Mouse (Mus musculus): ENCODE measurements around the gene Arhgef2. TPM values are rescaled to one million over a fixed set of nuclear protein-coding genes. Genes with fewer than 3 reads are reported as not detected.
A peak's percentile ranks its signal among the peaks of the same experiment; 100 is the strongest.

Gene Arhgef2
- total RNA-seq, 2 experiments from 2014 or later = 18.5 to 29.3 TPM

DNA sequence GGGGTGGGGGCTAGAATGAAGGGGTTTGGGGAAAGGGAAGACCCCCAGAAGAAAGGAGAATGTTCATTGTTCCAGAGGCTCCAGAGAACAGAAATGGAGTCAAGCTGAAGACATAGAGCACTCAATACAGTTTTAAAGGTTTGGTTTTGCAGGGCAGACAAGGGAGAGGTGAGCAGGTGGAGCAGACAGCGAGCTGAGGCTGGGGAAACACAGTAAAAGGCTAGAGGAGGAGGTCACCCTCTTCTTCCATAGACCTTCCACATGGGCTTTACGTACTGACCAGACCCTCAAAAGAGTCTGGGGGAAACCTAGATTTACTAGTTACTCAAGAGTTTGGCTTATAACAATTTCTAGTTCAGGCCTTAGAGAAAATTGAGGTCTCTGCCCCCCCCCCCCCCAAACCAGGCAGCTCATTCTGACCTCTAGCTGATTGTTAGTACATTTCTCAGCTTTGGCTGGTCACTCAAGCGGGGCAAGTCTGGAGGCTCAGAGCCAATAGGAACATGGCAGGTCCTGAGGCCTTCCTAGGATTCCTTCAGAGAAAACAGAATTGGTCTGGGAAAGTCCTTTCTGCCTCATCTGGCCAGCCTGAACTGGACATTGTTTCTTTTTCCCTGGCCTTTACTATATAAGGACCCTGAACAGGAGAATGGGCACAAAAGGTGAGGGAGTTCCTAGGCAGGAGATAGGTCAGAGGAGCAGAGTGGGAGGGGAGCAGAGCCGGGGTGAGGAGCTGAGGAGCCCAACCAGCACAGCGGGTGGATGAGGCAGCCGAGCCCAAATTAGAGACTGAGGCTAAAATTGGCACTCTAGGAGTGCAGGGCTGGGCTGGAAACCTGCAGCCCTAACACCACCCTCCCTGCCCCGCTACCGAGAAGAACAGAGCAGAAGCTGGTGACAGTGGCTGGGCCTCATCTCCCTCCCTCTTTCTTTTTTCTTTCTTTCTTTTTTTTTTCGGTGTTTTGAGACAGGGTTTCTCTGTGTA, 13.6 kb downstream of the Arhgef2 start:
- no peak for DNase-seq
- intact Hi-C loops (cut with DNase I) = no loop called here

DNA sequence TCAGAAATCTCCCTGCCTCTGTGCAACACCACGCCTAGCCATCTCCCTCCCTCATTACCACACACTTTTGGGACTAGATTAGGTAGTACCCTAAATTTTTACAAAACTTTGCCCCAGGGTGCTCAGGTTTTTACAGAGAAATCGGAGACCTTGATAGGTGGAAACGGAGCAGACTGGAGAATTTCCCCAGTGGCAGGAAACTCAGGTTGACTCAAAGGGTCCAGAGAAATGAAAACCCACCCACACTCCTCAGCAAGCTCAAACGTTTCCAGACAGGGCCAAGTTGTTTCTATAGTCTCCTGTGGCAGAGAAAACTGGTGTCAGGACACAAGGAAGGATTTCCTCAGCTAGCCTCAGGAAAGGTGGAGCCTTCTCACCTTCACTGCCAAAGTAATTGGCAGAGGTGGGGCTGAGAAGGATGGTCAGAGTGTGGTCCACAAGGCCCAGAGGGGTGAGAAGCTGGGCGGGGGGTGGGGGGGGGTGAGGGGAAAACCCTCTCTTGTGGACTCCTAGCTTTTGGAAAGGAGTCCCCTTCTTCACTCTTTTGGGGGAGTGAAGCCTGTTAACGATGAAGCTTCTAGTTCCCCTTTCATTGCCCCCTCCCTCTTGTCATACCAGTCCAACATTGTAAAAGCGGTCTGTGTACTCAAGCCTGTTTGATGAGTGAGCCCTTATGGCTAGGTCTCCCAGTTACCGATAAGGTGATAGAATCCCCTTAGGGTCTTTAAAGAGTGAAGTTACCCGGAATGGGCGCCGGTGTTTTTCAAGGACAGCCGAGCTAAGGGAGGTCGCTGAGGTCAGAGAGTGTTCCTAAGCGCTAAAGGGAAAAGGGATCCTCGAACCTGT, 14.6 kb downstream of the Arhgef2 start:
- no peak for DNase-seq
- intact Hi-C loops (cut with DNase I) = no loop called here

DNA sequence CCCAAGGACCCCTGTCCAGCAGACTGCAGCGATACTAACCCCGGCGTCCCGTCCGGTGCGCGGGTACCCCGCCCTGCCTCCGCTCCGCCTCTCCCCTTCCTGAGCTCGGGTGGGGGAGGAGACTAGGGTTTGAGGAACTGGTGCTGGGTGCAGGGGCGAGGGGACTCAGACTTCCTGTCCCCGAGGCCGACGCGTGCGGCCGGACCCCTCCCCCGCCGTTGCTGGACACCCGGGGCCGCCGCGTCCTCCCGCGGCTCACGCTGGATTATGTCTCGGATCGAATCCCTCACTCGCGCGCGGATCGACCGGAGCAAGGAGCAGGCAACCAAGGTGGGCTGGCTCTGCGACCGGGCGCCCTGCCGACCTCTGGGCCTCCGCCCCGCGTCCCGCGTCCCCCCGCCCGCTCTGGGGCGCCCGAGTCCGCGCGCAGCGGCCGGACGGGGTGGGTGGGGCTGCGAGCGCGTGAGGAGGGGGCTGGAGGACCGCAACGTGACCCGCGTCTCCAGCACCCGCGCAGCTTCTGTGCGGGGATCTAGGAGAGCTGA, 15.3 kb downstream of the Arhgef2 start:
- intact Hi-C loops (cut with DNase I) = no loop called here

DNA sequence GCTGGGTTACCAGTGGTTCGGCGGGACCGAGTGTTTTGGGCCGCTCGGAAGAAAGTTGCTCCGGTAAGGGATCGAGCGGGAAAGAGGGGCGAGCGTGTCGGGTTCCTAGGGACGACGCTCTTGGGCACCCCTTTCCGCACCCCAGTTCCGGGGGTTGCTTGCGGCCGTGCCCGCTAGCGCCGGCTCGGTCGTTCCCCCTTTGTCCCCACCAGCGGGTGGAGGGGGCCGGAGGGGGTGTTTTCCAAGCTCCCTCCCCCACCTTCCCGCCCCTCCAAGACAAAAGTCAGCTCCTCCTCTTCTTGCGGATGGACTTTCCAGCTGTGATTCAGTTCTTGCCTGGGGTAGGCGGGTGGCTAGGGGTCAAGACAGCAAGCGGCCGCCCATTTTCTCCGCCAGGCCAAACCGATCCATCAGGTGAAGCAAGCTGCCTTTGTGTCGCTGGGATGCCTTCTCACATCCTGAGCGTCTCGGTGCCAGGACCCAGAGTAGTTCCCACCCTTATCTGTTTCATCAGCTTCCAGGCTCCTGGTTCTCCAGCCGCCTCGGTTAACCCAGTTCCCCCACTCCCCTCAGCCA, 15.9 kb downstream of the Arhgef2 start:
- intact Hi-C loops (cut with DNase I) = no loop called here
- peak in 1 of 2 experiments; percentile 61 for DNase-seq

More for the DNA sequence above, 15.3 kb downstream of the Arhgef2 start:
- DNase-seq = peak; percentile 67 to 71

DNA sequence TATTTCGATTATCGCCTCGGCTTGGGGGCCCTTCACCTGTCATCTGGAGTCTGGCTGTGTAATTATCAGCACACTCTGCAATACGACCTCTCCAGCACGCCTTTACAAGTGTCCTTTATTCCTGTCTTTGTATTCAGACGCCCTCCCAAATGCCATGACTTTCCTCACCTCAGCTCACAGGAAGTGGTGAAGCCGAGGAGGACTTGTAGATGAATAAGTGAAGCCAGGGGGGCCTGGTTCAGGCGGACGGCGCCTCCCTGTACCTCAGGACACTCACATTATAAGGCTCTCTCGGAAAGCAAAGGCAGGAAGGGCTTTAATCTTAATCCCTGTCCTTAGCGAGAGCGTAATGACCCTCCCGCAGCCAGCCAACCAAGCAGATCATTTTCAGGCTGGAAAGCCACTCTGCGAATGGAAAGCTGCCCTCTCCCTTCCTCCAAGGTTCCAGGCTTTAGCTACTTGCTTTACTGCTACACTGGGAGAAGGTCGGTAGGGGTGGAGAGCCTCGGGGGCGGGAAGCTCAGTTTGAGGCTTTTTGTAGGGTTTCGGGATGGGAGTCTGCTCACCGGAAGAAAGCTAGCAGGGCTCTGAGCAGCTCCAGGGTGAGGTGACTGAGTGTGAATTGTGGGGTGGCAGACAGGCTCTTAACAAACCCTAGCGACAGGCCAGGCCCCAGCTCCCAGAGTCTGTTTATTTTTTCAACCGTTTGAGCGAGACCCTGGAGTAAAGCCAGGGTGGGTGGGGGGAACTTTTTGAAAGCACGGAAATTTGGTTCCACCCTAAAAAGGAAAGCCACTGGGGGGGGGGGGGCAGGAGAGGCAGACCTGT, 16.6 kb downstream of the Arhgef2 start:
- no peak for DNase-seq
- intact Hi-C loops (cut with DNase I) = no loop called here

DNA sequence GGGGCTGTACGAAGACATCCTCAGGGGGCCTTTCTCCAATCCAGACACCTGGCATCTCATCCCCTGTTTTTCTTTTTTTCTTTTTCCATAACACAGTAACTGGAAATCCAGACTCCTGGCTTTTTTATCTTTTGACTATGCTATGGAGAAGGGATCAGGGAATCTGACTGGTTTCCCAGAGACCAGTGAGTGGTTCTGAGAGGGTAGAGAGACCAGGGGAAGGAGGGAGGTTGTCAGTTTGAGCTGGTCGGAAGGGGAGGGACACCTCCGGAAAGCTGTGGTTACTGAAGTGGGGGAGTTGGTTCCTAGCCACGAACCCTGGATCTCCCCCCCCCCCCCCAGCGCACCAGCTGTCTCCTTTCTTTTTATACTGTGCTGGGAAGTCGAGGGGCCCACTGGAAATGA, 17.2 kb downstream of the Arhgef2 start:
- intact Hi-C loops (cut with DNase I) = no loop called here
- no peak for DNase-seq

DNA sequence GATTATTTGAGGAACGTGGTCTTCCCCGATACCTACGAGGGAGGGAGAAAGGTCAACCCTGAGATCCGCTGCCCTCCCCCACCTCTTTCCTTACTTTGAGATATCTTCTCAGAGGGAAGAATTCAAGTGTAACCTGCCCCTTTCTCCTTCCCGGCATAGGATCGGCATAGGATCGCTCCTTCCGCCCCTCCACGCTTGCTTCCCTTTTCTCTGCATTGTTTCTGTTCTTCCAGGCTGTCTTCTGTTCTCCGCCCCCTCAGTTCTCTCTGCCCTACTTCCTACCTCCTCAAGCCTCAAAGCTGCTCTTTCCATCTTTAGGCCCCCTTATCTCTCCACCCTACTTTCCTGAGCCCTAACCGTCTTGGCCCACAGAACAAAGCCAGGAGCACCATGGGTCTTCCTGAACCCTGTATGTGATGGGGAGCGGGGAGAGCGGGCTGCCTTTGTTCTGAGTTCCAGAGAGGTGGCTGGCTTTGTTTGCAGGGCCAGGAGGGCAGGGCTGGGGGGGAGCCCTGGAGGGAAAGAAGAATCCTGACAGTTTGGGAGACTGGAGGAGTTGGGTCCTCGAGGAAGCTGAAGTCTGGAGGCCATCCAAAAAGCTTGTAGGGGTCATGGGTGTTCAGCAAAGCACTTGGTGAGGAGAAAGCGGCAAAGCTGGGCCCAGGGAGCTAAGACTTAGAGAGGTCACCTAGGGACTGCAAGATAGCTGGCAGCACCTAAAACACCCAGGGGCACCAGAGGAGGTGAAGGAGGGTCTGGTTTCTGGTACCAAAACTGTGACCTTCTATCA, 17.8 kb downstream of the Arhgef2 start:
- no peak for DNase-seq
- intact Hi-C loops (cut with DNase I) = no loop called here

DNA sequence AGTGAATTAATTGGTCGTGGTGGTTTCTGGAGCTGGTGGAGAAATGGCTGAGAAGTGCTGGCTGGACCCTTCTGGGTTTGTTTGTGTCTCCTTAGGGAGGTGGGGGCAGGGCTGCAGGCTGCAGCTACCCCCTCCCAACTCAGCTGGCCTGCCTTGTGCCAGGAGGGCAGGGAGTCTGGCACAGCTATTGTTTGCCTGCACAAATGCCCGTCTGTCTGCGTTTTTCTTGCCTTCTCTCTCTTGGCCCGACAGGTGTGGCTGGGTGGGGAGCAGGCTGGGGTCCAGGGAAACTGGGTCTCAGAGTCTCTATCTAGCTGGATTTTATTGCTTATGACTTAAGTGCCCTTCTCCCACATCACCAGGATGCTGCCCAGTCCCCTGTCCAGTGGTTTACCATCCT, 18.6 kb downstream of the Arhgef2 start:
- DNase-seq = no peak
- intact Hi-C loops (cut with DNase I) = no loop called here

DNA sequence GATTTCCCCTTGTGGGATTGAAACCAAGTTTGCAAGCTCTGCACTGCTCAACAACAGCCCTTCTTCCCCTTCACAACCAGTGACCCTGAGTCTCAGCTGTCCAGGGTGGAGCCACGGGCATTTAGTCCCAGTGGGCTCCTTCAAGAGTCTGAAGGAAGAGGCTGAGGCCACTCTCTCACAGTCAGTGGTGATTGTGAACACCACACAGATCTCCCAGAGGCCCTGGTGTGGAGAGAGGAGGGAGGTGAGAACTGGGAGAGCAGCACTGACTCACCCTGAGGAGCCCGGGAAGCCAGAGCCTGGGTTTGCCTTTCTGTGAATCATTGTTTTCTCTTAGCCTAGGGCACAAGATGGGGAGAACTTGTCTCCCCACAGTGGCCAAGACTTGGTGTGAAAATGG, 19.2 kb downstream of the Arhgef2 start:
- intact Hi-C loops (cut with DNase I) = no loop called here
- no peak for DNase-seq

DNA sequence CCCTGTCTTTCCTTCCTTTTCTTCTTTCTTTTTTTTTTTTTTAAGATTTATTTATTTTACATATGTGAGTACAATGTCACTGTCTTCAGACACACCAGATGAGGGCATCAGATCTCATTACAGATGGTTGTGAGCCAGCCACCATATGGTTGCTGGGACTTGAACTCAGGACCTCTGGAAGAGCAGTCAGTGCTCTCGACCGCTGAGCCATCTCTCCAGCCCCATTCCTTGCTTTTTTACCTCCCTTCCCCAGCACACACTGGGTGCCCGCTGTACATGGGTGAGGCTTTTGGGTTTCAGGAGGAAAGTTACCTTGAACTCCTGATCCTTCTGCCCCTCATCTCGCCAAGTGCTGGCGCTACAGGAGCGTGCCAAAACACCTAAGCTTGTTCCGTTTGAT, 19.8 kb downstream of the Arhgef2 start:
- intact Hi-C loops (cut with DNase I) = no loop called here
- no peak for DNase-seq

DNA sequence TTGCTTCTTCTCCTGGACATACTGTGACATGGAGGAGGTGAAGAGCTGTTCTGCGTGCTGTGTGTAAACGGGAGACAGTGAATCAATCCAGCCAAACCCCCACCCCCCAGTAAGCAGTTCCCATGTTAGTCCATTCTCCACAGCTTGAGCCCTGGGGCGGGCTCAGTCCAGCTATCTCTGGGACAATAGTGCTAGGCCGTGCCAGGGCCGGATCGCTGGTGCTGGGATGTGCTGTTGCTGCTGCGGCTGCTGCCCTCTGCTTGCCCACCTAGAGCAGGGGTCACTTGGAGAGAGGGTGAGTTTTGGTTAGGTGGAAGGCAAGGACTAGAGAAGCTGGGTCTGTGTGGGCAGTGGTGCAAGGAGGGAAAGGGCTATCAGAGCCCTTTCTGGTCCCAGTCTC, 20.6 kb downstream of the Arhgef2 start:
- intact Hi-C loops (cut with DNase I) = no loop called here
- no peak for DNase-seq

DNA sequence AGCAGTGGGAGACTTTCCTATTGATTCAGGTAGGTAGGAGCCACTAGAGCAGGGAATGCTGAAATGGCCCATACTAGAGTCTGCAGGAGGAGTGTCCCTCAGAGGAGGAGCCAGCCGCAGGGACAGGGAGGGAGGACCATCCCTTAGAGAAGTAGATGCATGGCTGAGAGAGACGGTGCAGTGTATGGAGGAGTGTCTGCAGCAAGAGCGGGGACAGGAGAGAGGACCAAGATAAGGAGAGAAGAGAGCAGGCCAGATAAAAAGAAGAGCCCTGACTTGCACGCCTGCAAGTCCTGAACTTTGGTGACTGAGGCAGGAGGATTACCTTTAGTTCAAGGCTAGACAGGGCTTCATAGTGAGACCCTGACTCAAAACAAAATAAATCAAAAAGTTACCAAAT, 21.3 kb downstream of the Arhgef2 start:
- intact Hi-C loops (cut with DNase I) = no loop called here
- no peak for DNase-seq

DNA sequence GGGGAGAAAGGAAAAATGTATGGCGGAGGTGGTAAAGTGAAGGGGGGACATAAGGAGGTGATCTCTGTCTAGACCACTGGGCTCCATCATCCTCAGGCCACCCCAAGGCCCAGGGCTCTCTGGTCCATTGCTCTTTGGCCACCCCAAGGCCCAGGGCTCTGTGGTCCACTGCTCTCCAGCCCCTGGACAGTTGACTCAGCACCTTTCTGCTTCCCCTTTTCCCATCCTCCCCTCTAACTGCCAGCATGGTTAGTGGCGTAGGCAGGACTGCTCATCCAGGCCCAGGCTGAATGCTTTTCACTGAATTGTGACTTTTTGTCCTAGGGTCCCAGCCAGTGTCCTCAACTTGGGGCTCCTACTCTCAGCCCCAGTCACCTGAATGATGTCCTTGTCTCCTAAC, 21.8 kb downstream of the Arhgef2 start:
- no peak for DNase-seq
- intact Hi-C loops (cut with DNase I) = no loop called here

DNA sequence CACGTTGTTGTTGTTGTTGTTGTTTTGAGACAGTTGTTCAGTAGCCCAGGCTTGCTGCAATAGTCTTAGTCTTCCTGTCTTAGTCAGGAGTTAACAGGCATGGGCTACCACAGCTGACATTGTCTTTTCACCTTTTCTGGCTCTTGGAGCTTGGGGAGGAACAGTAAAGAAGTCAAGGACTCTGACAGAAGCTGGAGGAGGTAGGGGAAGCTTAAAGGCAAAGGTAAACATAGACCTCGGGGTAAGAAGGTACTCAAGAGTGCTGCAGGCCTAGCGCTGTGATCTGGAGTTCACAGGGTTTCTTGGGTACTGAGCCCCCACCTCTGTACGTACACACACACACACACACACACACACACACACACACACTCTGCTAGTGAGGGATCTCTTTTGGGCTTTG, 23.0 kb downstream of the Arhgef2 start:
- intact Hi-C loops (cut with DNase I) = no loop called here
- no peak for DNase-seq

DNA sequence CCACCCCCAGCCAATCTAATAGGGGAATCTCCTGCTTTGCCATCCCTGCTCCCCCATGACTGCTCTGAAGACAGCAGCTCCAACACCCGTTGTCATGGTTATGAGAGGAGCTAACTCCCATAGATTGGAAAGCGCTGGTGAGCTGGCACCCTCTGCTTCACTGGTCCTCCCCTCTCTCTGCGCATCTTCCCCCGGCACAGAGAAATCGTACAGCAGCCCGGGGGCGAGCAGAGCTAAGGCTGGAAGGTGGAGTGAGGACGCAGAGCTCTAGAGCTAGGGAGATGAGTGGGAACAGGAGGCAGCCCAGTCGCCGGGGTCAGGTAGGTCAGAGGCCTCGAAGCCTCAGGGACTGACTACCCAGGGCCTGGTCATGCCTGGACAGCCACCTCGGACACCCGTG, 23.5 kb downstream of the Arhgef2 start:
- intact Hi-C loops (cut with DNase I) = no loop called here
- no peak for DNase-seq

DNA sequence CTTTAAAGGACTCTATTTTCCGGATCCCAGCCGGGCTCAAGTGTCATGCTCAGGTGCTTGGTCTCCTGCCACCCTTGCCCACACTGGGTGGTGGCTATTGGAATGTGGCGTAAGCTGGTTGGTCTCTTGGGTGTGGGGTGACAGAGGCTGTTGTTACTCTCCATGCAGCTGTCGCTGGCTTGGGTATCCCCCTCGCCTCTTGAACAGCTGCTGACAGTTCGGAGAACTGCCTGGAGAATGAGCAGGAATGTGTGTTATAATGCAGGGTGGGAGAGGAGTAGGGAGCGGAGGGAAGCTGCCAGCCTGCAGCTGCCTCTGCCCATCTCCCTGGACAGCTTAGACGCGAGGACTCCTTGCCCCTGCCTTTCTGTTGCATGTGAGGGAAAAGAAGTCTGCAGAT, 24.3 kb downstream of the Arhgef2 start:
- intact Hi-C loops (cut with DNase I) = no loop called here
- no peak for DNase-seq

DNA sequence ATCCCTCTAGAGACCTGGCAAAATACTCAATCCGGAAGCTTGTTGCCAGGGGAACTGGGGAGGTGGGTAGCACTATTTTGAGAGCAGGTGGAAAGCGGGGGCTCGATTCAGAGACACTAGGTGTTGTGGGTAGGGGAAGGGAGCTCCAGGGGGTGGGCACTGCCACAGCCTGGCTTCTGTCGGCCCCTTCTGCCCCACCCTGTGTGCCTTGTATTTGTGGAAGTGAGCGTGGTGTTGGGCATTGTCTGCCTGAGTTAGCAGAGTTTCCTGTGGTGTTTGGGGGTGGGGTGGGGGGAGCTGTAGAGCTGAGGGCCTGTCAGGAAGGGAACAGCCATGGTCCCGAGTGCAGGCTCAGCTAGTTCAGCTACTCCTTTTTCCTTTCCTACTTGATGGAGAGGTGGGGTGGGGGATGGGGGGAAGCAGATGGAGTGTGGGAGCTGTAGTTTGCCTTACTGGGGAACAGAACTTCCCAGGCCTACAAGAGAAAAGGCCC, 25.1 kb downstream of the Arhgef2 start:
- intact Hi-C loops (cut with DNase I) = no loop called here
- no peak for DNase-seq

DNA sequence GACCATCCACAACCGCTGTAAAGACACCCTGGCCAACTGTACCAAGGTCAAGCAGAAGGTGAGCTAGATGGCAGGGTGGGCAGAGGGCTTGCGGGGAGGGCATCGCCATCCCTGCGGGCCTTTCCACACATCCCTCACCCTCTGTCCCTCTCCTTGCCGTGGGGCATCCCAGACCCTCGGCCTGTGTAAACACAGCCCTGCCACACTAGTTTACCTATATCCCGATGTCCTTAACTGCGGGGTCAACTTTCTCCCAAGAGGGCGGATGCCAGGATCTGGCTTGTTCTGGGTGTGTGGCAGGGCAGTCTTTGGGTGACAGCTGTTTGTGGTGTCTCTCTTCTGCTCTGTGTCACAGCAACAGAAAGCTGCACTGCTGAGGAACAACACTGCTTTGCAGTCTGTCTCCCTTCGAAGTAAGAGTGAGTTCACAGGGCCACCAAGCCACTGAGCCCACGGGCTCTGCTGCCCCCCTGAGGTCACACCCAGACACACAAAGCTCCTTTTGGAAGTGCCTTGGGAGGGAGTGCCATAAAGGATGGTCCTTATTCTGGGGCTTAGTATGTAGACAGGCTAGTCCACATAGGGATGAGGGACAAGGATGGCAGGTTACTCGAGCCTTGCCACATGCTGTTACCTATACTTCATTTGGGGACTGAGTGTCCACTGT, 26.3 kb downstream of the Arhgef2 start:
- intact Hi-C loops (cut with DNase I) = loop anchor here (2.0 kb wide), 1 partner anchor 25 kb away; no protein-coding TSS in a partner anchor
- DNase-seq = no peak
